Mouse (Mus musculus): ENCODE results near the gene Bbc3.

DNA sequence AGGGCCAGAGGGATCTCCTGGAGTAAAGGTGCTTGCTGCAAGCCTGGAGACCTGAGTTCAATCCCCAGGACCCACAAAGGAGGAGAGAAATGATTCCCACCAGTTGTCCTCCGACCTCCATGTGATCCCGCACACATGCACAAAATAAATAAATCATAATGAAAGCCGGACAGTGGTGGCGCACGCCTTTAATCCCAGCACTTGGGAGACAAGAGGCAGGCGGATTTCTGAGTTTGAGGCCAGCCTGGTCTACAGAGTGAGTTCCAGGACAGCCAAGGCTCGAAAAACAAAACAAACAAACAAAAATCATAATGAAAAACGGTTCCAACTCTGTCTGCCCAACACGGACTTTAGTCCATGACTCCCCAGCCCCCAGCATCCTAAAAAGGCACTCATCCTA is 23.3 kb upstream of the Bbc3 start:
- TF ChIP-seq E2F4 (IDR thresholded peaks at IDR 0.05; ENCODE audit: insufficient read depth) (no peak), SRF (IDR thresholded peaks at IDR 0.05; ENCODE audit: control insufficient read depth, insufficient read length, low read depth) (no peak), CEBPB (IDR thresholded peaks at IDR 0.05; ENCODE audit: insufficient read depth, poor library complexity, severe bottlenecking) (no peak)
